Mouse (Mus musculus) intestine, postnatal 0 days (tissue): ENCODE measurements around the gene Slc10a7. TPM values are rescaled to one million over a fixed set of nuclear protein-coding genes. Genes with fewer than 3 reads are reported as not detected.

Source experiments
- ATAC-seq: fragments of 200-750 bp; cut with Nextera tagmentation; 2 replicates; pipeline ENCODE4 v1.8.0; 2017; ENCODE audit warnings: mild to moderate bottlenecking, moderate TSS enrichment, moderate library complexity
- H3K27ac ChIP-seq: fragments of 300-500 bp; sonication (generic); 2 replicates; pipeline ENCODE4 v1.5.1; 2014; ENCODE audit warnings: mild to moderate bottlenecking, low read depth, low read length, moderate library complexity
- H3K27me3 ChIP-seq: fragments of 300-500 bp; sonication (generic); replicated peaks from 2 replicates; pipeline ENCODE4 v1.6.1; 2014; ENCODE audit warnings: low read length, mixed read lengths; ENCODE audit not compliant: control insufficient read depth, insufficient read depth
- H3K36me3 ChIP-seq: fragments of 300-500 bp; sonication (generic); 2 replicates; pipeline ENCODE4 v1.6.1; 2014; ENCODE audit warnings: mild to moderate bottlenecking, moderate library complexity; ENCODE audit not compliant: control insufficient read depth, insufficient read depth
- H3K4me1 ChIP-seq: fragments of 300-500 bp; sonication (generic); replicated peaks from 2 replicates; pipeline ENCODE4 v1.6.1; 2014; ENCODE audit warnings: antibody characterized with exemption, low read length, mixed read lengths; ENCODE audit not compliant: control insufficient read depth, insufficient read depth
- H3K4me2 ChIP-seq: fragments of 300-500 bp; sonication (generic); replicated peaks from 2 replicates; pipeline ENCODE4 v1.6.1; 2014; ENCODE audit warnings: low read depth, mild to moderate bottlenecking, moderate library complexity
- H3K4me3 ChIP-seq: fragments of 300-500 bp; sonication (generic); 2 replicates; pipeline ENCODE4 v1.5.1; 2014; ENCODE audit warnings: low read depth, low read length
- H3K9ac ChIP-seq: fragments of 300-500 bp; sonication (generic); 2 replicates; pipeline ENCODE4 v1.6.1; 2014; ENCODE audit warnings: mild to moderate bottlenecking, low read depth, low read length
- H3K9me3 ChIP-seq: fragments of 300-500 bp; sonication (generic); 2 replicates; pipeline ENCODE4 v1.6.1; 2016; ENCODE audit warnings: mixed run types; ENCODE audit not compliant: control insufficient read depth
- CTCF ChIP-seq: sonication (generic); IDR thresholded peaks from 2 replicates; pipeline ENCODE4 v1.5.1; 2016; ENCODE audit warnings: low read depth, mild to moderate bottlenecking, control low read depth, antibody characterized with exemption, moderate library complexity
- WGBS: fragments of 180-500 bp; shearing (Covaris S2); extraction: QIAGEN DNeasy Blood & Tissue Kit; methylation state at CpG from one replicate; pipeline ENCODE4 v1.1.7; 2014; 5-methylcytosine and 5-hydroxymethylcytosine counted together
- polyA plus RNA-seq: library from polyadenylated mRNA; unstranded; fragments of >200 nt; fragmentation: Nextera tagmentation; extraction: Ambion mirVana; gene quantifications from 2 replicates; pipeline ENCODE4 v1.2.1, GENCODE M21; 2015

Slc10a7 gene
- polyA plus RNA-seq, 1 experiment from 2014 or later: 7.4 TPM

DNA sequence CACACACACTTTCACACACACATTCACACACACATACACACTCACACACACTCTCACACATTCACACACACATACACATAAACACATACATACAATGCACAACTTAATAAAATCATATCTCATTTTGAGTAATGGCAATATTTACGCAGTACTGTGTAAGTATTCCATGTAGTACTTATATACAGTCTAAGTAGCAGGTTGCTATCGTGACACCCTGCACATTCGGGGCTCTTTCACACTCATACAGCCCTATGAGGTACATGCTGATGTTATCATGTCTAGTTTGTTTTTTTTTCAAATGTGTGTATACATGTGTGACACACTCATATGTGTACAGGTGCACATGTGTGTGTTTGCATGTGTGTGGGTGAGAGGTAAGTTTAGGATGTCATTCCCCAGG is 261.4 kb downstream of the Slc10a7 start:
- WGBS: 93% methylated on average over 3 of the region's 3 CpGs
- H3K36me3 ChIP-seq: no peaks in the 10 kb centered on the region
- no peaks in the 10 kb centered on the region for H3K9me3 ChIP-seq
- H3K27me3 ChIP-seq: no peaks in the 10 kb centered on the region
- no peak for ATAC-seq
- no peak overlapping the region for H3K9ac ChIP-seq
- no peak for TF ChIP-seq CTCF
- H3K4me1 ChIP-seq: no peaks in the 10 kb centered on the region
- no peak overlapping the region for H3K4me2 ChIP-seq
- H3K4me3 ChIP-seq: no peak overlapping the region
- no peak overlapping the region for H3K27ac ChIP-seq

DNA sequence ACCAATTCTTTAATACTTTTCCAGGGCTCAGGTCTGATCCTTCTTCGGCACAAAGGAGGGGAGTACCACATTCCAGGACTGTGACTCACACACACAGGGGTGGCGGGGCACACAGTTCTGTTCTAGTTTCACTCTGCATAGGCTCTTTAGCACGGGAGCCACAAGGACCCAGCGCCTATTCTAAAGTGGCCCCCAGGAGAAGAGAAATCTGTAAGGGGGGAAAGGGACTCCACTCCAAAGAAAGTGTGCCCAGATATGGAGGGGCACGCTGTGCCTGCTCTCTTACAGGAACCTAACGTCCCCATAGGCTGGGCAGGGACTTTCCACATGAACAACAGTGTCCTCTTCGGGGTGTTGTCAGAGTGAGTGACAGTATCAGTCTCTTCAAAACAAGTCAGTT is 262.1 kb downstream of the Slc10a7 start:
- no peaks in the 10 kb centered on the region for H3K27me3 ChIP-seq
- no peaks in the 10 kb centered on the region for H3K36me3 ChIP-seq
- no peak overlapping the region for H3K27ac ChIP-seq
- no peak overlapping the region for H3K4me3 ChIP-seq
- no peaks in the 10 kb centered on the region for H3K9me3 ChIP-seq
- ATAC-seq: no peak
- H3K4me2 ChIP-seq: no peak overlapping the region
- H3K4me1 ChIP-seq: no peaks in the 10 kb centered on the region
- H3K9ac ChIP-seq: no peak overlapping the region
- WGBS: 54% methylated on average over 7 of the region's 7 CpGs
- no peak for TF ChIP-seq CTCF

DNA sequence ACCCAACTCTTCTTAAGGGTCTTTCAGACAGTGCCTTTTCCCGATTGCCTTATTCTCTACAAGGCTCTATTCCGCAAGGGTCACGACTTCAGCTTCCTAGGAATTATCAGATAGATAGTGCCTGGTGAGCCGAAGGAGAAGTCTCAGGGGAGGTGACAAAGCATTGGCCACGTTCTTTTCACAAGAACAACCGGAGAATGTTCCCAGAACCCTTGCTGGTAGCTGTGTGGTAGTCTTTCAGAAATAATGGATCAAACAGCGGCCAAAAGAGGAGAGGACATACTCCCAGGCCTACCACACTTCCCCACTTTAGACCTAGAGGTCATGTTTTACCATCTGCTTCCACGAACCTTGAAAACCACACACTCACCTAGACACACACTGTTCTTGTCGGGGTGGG is 267.7 kb downstream of the Slc10a7 start:
- no peak for ATAC-seq
- Histone ChIP-seq H3K9ac (no peak overlapping the region), H3K27ac (no peak overlapping the region), H3K4me2 (no peak overlapping the region), H3K27me3 (no peaks in the 10 kb centered on the region), H3K9me3 (no peaks in the 10 kb centered on the region), H3K4me1 (no peaks in the 10 kb centered on the region), H3K4me3 (no peak overlapping the region), H3K36me3 (no peaks in the 10 kb centered on the region)
- 83% methylated on average over 9 of the region's 9 CpGs for WGBS
- TF ChIP-seq CTCF: no peak

Other genes with a start within 250 kb of the Slc10a7 start
- gene Pou4f2, start 72.7 kb upstream of the Slc10a7 start, polyA plus RNA-seq: not detected in 2 replicates
- gene Rbmxl1, start 448 bp upstream of the Slc10a7 start, polyA plus RNA-seq: 57.9 and 59.1 TPM in 2 replicates